Mouse (Mus musculus): ENCODE measurements at regions not wholly inside any gene's neighbourhood (a gene's known extent, or its start where the extent isn't known, plus 50 kb on each side); places are given as distances from the start of the nearest gene placed in this dataset.

GRCm38 (mm10) chr7:124868133-124868603 lies 576.3 kb upstream of the Kdm8 start:
- ATAC-seq (ENCODE audit: low FRiP score, low TSS enrichment) (peak; percentile 29; the same call in 1 of the 2 replicates), DNase-seq (ENCODE audit: low spot score) (peak; percentile 15)
- Histone ChIP-seq H3K9me3 (ENCODE audit: control insufficient read depth, low read length) (no peaks in the 10 kb centered on the region), H3K27me3 (ENCODE audit: control insufficient read depth, insufficient read depth, low read length) (no peaks in the 10 kb centered on the region), H3K36me3 (ENCODE audit: control insufficient read depth, insufficient read depth, low read length) (no peaks in the 10 kb centered on the region), H3K4me3 (ENCODE audit: low read depth, low read length) (no peak overlapping the region), H3K9ac (ENCODE audit: low read length) (no peak overlapping the region), H3K27ac (replicated peaks) (no peak overlapping the region), H3K4me2 (replicated peaks; ENCODE audit: low read depth) (no peak overlapping the region), H3K4me1 (replicated peaks; ENCODE audit: control insufficient read depth, insufficient read depth) (no peaks in the 10 kb centered on the region)
- whole genome bisulfite sequencing: 41% methylated on average over 6 of the region's 6 CpGs
- TF ChIP-seq CTCF (IDR thresholded peaks at IDR 0.05; ENCODE audit: low read depth) (no peak), EP300 (optimal IDR thresholded peaks at IDR 0.05) (no peak)

- H3K4me1 ChIP-seq (replicated peaks; ENCODE audit: control insufficient read depth, insufficient read depth): no peaks in the 10 kb centered on the region
- no peak overlapping the region for H3K4me3 ChIP-seq (ENCODE audit: low read depth, low read length)
- no peaks in the 10 kb centered on the region for H3K27me3 ChIP-seq (ENCODE audit: control insufficient read depth, insufficient read depth, low read length)
- DNase-seq (ENCODE audit: low spot score) (no peak), ATAC-seq (ENCODE audit: low FRiP score, low TSS enrichment) (no peak)
- no peaks in the 10 kb centered on the region for H3K36me3 ChIP-seq (ENCODE audit: control insufficient read depth, insufficient read depth, low read length)
- no peaks in the 10 kb centered on the region for H3K9me3 ChIP-seq (ENCODE audit: control insufficient read depth, low read length)
- H3K4me2 ChIP-seq (replicated peaks; ENCODE audit: low read depth): no peak overlapping the region
- WGBS: 45% methylated on average over 3 of the region's 3 CpGs
- no peak for TF ChIP-seq CTCF (IDR thresholded peaks at IDR 0.05; ENCODE audit: low read depth)
- H3K9ac ChIP-seq (ENCODE audit: low read length): no peak overlapping the region
- H3K27ac ChIP-seq (replicated peaks): no peak overlapping the region
Observed at GRCm38 (mm10) chr7:124868621-124869020, 575.9 kb upstream of the Kdm8 start.

- no peak for TF ChIP-seq CTCF (IDR thresholded peaks at IDR 0.05; ENCODE audit: low read depth)
- no peak for TF ChIP-seq EP300 (optimal IDR thresholded peaks at IDR 0.05)
- no peak for DNase-seq (ENCODE audit: low spot score)
- Histone ChIP-seq H3K27ac (replicated peaks) (no peak overlapping the region), H3K4me3 (ENCODE audit: low read depth, low read length) (no peak overlapping the region), H3K4me2 (replicated peaks; ENCODE audit: low read depth) (no peak overlapping the region), H3K9ac (ENCODE audit: low read length) (no peak overlapping the region), H3K36me3 (ENCODE audit: control insufficient read depth, insufficient read depth, low read length) (no peaks in the 10 kb centered on the region), H3K27me3 (ENCODE audit: control insufficient read depth, insufficient read depth, low read length) (no peaks in the 10 kb centered on the region), H3K4me1 (replicated peaks; ENCODE audit: control insufficient read depth, insufficient read depth) (no peaks in the 10 kb centered on the region), H3K9me3 (ENCODE audit: control insufficient read depth, low read length) (no peaks in the 10 kb centered on the region)
- no peak for ATAC-seq (ENCODE audit: low FRiP score, low TSS enrichment)
- 63% methylated on average over 6 of the region's 6 CpGs for WGBS
Observed at GRCm38 (mm10) chr7:124880771-124881170, 563.7 kb upstream of the Kdm8 start.

DNA sequence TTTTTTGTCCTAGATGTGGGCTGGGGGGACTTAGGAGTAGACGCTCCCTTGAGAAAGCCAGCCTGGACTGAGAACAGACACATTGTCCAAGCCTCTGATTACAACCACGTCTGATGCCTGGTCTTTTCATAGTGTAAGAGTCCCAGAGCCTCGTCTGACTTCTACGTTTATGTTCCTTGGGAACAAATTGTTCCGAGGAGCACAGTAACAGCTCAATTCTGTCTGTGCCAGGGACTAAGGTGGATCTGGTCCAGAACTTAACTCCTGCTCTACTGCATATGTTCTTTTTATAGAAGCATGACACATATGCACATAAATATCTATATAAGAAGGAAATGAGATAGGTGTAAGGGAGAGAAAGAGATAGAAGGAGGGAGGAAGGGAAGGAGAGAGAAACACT lies 537.2 kb upstream of the Kdm8 start:
- Histone ChIP-seq H3K27me3 (ENCODE audit: control insufficient read depth, insufficient read depth, low read length) (no peaks in the 10 kb centered on the region), H3K36me3 (ENCODE audit: control insufficient read depth, insufficient read depth, low read length) (no peaks in the 10 kb centered on the region), H3K4me3 (ENCODE audit: low read depth, low read length) (no peak overlapping the region), H3K4me1 (replicated peaks; ENCODE audit: control insufficient read depth, insufficient read depth) (no peaks in the 10 kb centered on the region), H3K9ac (ENCODE audit: low read length) (no peak overlapping the region), H3K9me3 (ENCODE audit: control insufficient read depth, low read length) (no peaks in the 10 kb centered on the region), H3K27ac (replicated peaks) (peak overlapping the region; percentile 78), H3K4me2 (replicated peaks; ENCODE audit: low read depth) (no peak overlapping the region)
- WGBS: 49% methylated on average over 5 of the region's 5 CpGs
- ATAC-seq (ENCODE audit: low FRiP score, low TSS enrichment): peak; percentile 73; the same call in 1 of the 2 replicates
- TF ChIP-seq EP300 (optimal IDR thresholded peaks at IDR 0.05) (peak; percentile 71), CTCF (IDR thresholded peaks at IDR 0.05; ENCODE audit: low read depth) (no peak)
- DNase-seq (ENCODE audit: low spot score): no peak

DNA sequence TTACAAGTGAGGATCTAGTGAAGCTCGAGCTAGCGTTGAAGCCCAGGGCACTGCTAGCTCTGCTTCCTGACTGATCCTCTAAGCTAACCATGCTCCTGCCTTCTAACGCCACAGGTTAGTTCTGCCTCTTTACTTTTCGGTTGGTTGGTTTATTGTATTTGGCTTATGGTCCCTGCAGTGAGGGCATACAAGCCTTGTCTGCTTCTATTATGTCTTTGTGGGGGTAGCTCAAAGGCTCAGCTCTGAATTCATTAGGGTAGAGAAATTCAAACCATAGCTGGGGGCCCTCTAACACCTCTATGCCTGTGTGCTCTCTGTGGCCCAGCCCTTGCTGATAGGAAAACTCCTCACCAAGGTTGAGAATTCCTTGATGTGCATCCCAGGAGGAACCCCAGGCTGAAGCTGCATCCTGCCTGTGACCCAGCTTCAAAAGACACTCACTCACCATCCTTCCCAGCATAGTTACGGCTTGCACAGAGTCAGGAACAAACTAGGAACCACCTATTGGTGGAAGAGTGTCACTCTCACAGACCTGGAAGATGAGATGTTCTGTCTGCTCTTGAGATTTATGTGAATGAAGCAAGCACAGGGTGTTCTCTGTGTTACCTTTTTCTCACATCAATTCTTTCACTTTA lies 536.7 kb upstream of the Kdm8 start:
- Histone ChIP-seq H3K9me3 (ENCODE audit: control insufficient read depth, low read length) (no peaks in the 10 kb centered on the region), H3K27ac (replicated peaks) (peak overlapping the region; percentile 78), H3K4me1 (replicated peaks; ENCODE audit: control insufficient read depth, insufficient read depth) (no peaks in the 10 kb centered on the region), H3K4me2 (replicated peaks; ENCODE audit: low read depth) (no peak overlapping the region), H3K36me3 (ENCODE audit: control insufficient read depth, insufficient read depth, low read length) (no peaks in the 10 kb centered on the region), H3K27me3 (ENCODE audit: control insufficient read depth, insufficient read depth, low read length) (no peaks in the 10 kb centered on the region), H3K4me3 (ENCODE audit: low read depth, low read length) (no peak overlapping the region), H3K9ac (ENCODE audit: low read length) (no peak overlapping the region)
- ATAC-seq (ENCODE audit: low FRiP score, low TSS enrichment) (no peak), DNase-seq (ENCODE audit: low spot score) (no peak)
- WGBS: 63% methylated on average over 5 of the region's 5 CpGs
- TF ChIP-seq CTCF (IDR thresholded peaks at IDR 0.05; ENCODE audit: low read depth) (no peak), EP300 (optimal IDR thresholded peaks at IDR 0.05) (no peak)

DNA sequence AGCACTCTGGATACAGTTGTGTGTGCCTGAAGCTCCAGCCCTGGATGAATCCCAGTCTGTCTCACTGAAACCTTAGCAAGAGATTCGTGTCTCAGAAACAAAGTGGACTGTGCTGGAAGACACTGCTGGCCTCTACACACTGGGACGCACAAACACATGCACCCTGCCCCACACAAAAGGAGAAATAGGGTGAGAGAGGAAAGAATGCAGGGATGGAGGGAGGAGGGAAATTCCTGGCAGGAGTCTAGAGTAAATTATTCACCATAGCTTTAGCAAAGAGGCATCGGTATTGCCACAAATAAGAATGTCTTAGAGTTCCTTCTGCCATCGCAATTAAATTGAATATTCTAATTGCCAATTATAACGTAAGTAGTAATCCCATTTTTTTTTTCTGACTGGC lies 530.4 kb upstream of the Kdm8 start:
- no peak for TF ChIP-seq CTCF (IDR thresholded peaks at IDR 0.05; ENCODE audit: low read depth)
- TF ChIP-seq EP300 (optimal IDR thresholded peaks at IDR 0.05): no peak
- no peak for DNase-seq (ENCODE audit: low spot score)

More for the DNA sequence above, 530.4 kb upstream of the Kdm8 start:
- no peaks in the 10 kb centered on the region for H3K36me3 ChIP-seq (ENCODE audit: control insufficient read depth, insufficient read depth, low read length)
- H3K4me3 ChIP-seq (ENCODE audit: low read depth, low read length): no peak overlapping the region
- no peak overlapping the region for H3K27ac ChIP-seq (replicated peaks)
- ATAC-seq (ENCODE audit: low FRiP score, low TSS enrichment): no peak
- no peak overlapping the region for H3K4me2 ChIP-seq (replicated peaks; ENCODE audit: low read depth)
- no peaks in the 10 kb centered on the region for H3K4me1 ChIP-seq (replicated peaks; ENCODE audit: control insufficient read depth, insufficient read depth)
- H3K27me3 ChIP-seq (ENCODE audit: control insufficient read depth, insufficient read depth, low read length): no peaks in the 10 kb centered on the region
- H3K9me3 ChIP-seq (ENCODE audit: control insufficient read depth, low read length): no peaks in the 10 kb centered on the region
- no peak overlapping the region for H3K9ac ChIP-seq (ENCODE audit: low read length)
- WGBS: 67% methylated on average over 5 of the region's 5 CpGs
